Mouse (Mus musculus) cerebellum, adult 11 months (tissue): ENCODE results near the gene BC107364.
"Not testable (repeated sequence)": the region's sequence is repeated elsewhere in the genome, so short reads cannot be mapped to it uniquely, and the experiment has no call there.

Experiments
- DNase-seq: peaks from one replicate; pipeline ENCODE4 v3.0.0; 2022

The BC107364 gene

DNA sequence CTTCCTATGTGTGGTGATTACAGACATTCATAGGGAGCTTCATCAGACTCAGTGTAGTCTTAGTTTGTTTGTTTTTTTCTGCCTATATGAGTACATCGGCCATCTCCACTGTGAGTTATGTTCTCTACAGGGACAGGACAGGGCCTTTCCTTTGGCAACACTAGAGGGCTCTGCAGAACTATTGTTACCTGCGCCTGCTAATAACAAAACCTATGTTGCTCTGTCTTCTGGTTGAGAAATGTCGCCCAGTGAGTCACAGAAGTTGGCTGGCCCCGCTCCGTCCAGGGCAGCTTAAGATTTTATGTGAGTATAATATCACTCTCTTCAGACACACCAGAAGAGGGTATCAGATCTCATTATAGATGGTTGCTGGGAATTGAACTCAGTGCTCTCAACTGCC is 41.1 kb downstream of the BC107364 start:
- no peak for DNase-seq

DNA sequence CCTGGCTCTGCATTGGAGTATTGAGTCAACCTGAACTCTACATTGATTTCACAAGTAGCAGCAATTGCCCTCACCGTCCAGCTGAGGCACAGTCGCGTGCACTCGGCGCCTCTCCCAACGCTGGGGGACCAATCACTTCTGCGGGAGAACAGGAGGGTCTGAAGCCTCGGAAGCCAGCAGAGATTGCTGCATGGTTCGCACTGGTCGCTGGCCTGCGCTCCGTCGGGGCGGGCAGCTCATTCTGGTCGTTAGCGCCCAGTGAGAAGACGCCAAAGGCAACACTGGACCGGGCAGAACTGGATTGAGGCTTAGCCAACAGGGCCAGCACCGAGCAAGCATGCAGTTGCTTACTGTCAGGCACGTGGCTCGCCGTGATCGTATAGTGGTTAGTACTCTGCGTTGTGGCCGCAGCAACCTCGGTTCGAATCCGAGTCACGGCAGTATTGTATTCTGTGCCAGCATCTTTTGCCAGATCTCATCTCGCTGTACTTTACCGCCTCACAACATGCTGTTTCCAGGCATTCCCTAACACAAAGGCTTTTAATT is 42.3 kb downstream of the BC107364 start:
- DNase-seq: no peak

DNA sequence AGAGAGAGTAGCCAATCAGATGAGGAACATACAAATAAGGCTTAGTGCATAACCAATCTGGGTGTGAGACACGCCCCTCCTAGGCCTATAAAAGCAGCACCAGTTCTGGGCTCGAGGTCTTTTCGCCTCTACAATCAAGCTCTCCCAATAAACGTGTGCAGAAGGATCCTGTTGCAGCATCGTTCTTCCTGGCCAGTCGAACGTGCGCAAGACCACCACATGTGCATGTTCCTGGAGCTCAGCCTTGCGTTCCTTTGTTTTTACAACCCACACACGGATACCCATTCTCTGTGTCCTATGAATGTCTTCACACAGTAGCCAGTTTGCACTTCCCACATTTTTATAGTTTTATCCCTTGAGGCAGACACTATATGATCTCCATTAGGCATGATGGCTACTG is 44.0 kb downstream of the BC107364 start:
- not testable (repeated sequence) for DNase-seq

DNA sequence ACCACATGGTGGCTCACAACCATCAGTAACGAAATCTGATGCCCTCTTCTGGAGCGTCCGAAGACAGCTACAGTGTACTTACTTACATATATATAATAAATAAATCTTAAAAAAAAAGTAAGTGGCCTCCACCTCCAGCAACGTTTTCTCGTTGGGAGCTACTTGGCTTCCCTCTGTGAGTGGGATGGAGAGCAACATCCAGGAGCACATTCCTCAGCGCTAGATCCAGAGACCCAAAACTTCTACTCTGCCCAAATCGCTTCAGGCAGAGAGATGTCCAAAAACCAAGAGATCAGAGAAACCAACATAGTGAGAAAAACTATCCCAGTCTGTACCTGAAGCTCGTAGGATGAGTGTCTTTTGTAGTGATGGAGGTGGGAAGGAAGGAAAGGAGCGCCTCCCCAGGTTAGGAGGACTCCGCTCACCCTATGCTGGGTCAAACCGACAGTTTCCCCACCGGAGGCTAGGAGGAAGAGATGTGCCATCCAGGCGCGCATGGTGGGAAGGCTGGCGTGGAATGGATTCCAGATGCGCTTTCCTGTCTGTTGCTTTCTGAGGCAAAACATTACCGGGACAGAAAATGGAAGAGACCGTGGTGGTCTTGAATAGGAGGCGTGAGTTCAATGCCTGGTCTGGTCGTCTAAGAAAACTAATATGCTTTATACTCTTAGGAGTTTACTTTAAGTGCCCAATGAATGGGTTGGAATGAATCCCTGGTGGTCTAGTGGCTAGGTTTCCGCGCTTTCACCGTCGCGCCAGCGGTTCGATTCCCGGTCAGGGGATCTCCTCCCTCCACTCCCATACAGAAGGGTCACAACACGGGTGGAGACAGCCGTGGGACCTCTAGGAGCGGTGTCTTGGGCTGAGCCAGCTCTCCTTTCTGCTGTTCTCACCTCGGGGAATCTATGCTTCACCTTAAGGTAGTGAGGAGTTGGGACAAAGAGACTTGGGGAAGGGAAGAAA is 46.3 kb downstream of the BC107364 start:
- DNase-seq: no peak

DNA sequence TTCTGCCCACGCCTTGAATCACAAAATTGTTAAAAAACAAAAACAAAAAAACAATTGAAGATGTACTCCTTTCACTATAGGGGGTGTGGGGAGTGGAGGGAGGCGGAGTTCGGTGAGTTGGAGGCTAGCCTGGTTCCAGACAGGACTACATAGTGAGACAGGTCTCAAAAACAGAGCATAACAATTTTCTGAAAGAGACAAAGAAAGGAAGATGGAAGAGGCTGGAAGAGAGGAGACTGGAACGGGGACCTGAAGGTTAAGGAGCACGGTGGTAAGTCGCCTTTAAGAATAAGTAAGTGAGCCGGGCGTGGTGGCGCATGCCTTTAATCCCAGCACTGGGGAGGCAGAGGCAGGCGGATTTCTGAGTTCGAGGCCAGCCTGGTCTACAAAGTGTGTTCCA is 47.1 kb downstream of the BC107364 start:
- DNase-seq: no peak

DNA sequence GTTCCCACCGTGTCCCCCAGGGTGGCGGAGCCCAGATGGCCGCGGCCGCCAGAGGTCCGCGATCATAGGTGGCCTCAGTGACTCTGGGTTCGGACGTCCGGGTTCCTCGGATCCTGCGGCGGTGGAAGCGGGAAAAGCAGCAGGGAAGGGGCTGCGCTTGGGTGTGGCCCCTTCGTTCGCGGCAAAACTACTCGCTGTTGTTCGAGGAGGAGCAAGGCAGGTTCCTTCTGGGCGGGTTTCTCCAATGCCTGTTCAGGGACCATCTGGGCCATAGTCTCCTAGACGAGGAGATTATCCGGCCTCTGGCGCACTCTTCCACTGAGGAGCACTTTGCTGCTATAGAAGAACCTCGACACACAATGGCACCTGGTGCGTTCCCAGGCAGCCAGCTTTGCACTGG is 47.7 kb downstream of the BC107364 start:
- no peak for DNase-seq

DNA sequence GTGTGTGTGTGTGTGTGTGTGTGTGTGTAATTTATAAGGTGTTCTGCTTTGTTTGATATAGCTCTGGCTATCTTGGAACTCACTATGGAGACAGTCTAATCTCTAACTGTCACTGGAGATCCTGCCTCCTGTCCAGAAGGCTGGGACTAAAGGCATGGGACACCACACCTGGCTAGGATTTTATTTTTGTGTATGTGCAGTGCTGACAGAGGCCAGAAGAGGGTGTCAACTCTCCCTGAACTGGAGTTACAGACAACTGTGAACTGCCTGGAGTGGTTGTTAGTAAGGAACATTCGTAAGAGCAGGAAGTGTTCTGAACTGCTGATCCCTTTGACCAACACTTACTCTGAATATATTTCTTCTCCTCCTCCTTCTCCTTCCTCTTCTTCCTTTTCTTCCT is 49.1 kb downstream of the BC107364 start:
- DNase-seq: no peak

DNA sequence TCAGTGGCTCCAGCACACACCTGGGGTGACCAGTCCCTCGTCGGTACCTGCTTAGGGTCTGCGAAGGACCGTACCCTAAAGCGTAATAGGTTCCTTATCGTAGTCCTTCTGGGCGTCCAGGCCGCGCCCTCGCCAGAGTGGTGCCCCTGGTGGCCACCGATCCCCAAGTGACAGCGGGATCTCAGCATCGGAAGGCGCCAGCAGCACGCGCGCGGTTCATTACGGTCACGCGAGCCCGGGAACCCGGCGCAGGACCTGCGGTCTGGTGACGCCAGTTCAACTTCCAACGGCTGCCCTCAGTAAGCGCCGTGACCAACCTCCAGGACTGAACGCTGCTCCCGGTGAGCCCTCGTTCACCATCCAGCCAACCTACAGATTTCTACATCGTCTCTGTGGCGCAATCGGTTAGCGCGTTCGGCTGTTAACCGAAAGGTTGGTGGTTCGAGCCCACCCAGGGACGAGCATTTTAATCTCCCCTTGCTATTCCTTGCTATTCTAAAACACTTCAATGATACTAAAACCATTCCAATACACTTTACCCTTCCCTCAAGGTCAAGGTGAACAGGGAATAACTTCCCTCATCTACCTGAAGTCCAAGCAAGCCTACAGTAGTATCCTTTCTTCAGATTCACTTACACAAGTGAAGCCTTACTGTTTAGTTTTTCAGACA is 50.1 kb downstream of the BC107364 start:
- DNase-seq: no peak

DNA sequence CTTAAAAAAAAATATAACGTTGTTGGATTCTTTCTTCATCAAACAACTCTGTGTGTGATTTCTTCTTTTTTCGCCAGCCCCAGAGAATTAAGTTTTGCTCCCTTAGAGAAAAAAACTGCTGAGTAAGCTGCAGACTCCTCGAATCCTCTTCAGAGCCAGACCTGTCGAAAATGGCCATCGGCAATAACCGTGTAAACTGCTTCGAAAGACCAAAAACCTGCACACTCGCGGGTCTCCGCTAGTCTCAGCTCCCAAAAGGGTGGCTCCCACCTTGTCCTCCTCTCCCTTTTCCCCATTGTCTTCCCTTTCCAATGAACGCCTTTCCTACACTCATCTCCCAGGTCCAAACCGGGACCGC is 50.7 kb downstream of the BC107364 start:
- no peak for DNase-seq

DNA sequence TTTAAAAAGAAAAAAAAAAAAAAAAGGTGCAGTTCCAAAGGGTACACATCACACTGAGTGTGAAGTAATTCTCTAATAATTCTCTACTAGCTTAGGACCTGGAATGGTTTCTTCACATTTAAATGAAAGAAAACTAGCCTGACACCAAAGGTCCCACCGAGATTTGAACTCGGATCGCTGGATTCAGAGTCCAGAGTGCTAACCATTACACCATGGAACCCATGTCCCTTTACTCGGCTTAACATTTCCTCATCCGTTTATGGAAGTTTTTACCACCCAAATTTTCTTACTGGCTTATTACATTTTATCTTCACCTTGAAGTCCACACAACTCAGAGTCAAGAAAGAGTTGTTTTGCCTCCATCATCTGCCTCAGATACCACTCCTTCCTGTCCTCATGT is 53.2 kb downstream of the BC107364 start:
- DNase-seq: no peak

DNA sequence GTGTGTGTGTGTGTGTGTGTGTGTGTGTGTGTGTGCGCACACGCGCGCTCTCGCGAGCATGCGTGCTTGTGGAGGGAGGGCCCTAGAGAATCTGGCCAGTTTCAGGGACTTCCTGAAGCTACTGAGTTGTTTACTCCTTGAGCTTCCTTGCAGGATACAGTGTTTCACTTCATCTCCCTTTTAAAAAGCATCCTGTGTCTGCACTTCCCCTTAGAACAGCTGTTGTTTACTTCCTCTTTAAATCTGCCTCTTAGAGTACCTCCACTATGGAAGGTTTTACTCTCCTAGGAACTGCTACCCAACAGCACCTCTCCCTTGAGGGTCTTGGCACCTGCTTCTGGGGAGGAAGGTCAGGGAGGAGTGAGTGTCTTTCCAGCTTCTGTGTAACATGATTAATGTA is 55.2 kb downstream of the BC107364 start:
- DNase-seq: no peak

DNA sequence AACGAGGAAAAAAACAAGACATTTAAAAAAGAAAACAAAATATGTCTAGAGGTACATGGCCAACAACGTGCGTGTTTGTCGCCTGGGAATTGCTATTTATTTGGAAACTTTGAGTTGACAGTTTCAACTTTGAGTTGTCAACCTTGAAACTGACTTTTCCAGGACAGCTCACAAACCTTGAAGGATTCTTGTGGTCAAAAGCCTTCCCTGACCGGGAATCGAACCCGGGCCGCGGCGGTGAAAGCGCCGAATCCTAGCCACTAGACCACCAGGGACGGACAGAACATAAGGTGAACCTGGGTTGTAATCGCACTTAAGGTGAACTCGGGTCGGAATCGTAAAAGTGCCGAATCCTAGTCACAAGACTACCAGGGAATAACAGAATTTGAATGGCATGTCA is 64.9 kb downstream of the BC107364 start:
- DNase-seq: not testable (repeated sequence)
